Mouse (Mus musculus) lung, postnatal 14 days (tissue): Measurements from ENCODE around the gene Fam160a1.

Source experiments
- DNase-seq: peaks from one replicate; pipeline ENCODE4 v3.0.0; 2021

Fam160a1 gene

GRCm38 (mm10) chr3:85820839-85821548, 3.9 kb upstream of the Fam160a1 start:
- DNase-seq = no peak

- no peak for DNase-seq
Measured at GRCm38 (mm10) chr3:85819319-85819718, 2.2 kb upstream of the Fam160a1 start.

GRCm38 (mm10) chr3:85814241-85814640, 2.9 kb downstream of the Fam160a1 start:
- DNase-seq = peak; percentile 50

GRCm38 (mm10) chr3:85813101-85814014, 3.7 kb downstream of the Fam160a1 start:
- peak; percentile 5 for DNase-seq

GRCm38 (mm10) chr3:85812010-85812409, 5.1 kb downstream of the Fam160a1 start:
- no peak for DNase-seq

- no peak for DNase-seq
Measured at GRCm38 (mm10) chr3:85793166-85793565, 23.9 kb downstream of the Fam160a1 start.

- no peak for DNase-seq
Measured at GRCm38 (mm10) chr3:85789748-85790147, 27.3 kb downstream of the Fam160a1 start.

- DNase-seq = no peak
Measured at GRCm38 (mm10) chr3:85786501-85786900, 30.6 kb downstream of the Fam160a1 start.

GRCm38 (mm10) chr3:85780906-85781305, 36.2 kb downstream of the Fam160a1 start:
- no peak for DNase-seq

- DNase-seq = no peak
Measured at GRCm38 (mm10) chr3:85780332-85780731, 36.8 kb downstream of the Fam160a1 start.

- no peak for DNase-seq
Measured at GRCm38 (mm10) chr3:85777841-85778240, 39.2 kb downstream of the Fam160a1 start.

- DNase-seq = no peak
Measured at GRCm38 (mm10) chr3:85777356-85777755, 39.7 kb downstream of the Fam160a1 start.

GRCm38 (mm10) chr3:85776707-85777106, 40.4 kb downstream of the Fam160a1 start:
- no peak for DNase-seq

- DNase-seq = no peak
Measured at GRCm38 (mm10) chr3:85776126-85776525, 41.0 kb downstream of the Fam160a1 start.

GRCm38 (mm10) chr3:85773886-85774285, 43.2 kb downstream of the Fam160a1 start:
- no peak for DNase-seq

- DNase-seq = no peak
Measured at GRCm38 (mm10) chr3:85773425-85773824, 43.7 kb downstream of the Fam160a1 start.

- DNase-seq = no peak
Measured at GRCm38 (mm10) chr3:85764937-85765337, 52.2 kb downstream of the Fam160a1 start.

GRCm38 (mm10) chr3:85764008-85764834, 52.9 kb downstream of the Fam160a1 start:
- DNase-seq = no peak

- DNase-seq = no peak
Measured at GRCm38 (mm10) chr3:85757944-85758343, 59.1 kb downstream of the Fam160a1 start.

- DNase-seq = no peak
Measured at GRCm38 (mm10) chr3:85757435-85757834, 59.7 kb downstream of the Fam160a1 start.

GRCm38 (mm10) chr3:85749348-85749747, 67.7 kb downstream of the Fam160a1 start:
- no peak for DNase-seq

GRCm38 (mm10) chr3:85748863-85749262, 68.2 kb downstream of the Fam160a1 start:
- peak; percentile 7 for DNase-seq

GRCm38 (mm10) chr3:85746116-85746515, 71.0 kb downstream of the Fam160a1 start:
- no peak for DNase-seq
